Mouse (Mus musculus): ENCODE measurements around the gene Ampd3.

DNA sequence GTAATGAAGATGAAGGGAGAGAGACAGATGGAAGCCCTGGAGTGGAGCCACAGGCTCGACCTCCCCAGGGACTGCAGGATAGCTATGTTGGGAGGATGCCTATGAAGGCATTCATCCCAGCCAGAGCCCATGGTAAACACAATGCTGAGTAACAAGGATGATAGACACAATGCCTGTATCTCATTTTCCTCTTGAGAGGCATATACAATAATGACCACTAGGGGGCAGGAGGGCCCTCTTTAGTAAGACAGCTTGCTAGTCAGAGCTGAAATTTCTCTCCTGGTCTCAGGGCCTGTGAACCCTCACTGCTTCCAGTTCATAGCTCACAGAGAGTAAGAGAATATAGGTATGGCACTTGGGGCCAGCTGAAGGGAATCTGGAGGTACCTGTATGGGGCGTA lies 41.0 kb upstream of the Ampd3 start:
- peak; percentile 84 for TF ChIP-seq CTCF (conservative IDR thresholded peaks at IDR 0.05; ENCODE audit: low read length)
- TF ChIP-seq NANOG (IDR thresholded peaks at IDR 0.05; ENCODE audit: borderline replicate concordance, low read length): no peak
